Mouse (Mus musculus) liver, embryonic 16.5 days (tissue): ENCODE data around the gene Naaladl2. TPM values are rescaled to one million over a fixed set of nuclear protein-coding genes. Genes with fewer than 3 reads are reported as not detected.

Source experiments
- ATAC-seq: fragments of 200-750 bp; cut with Nextera tagmentation; 2 replicates; pipeline ENCODE4 v1.8.0; 2017; ENCODE audit warnings: low read depth, mild to moderate bottlenecking, moderate number of reproducible peaks, moderate library complexity
- H3K27ac ChIP-seq: fragments of 300-500 bp; sonication (generic); 2 replicates; pipeline ENCODE4 v1.5.1; 2014; ENCODE audit warnings: mild to moderate bottlenecking, low read length
- H3K27me3 ChIP-seq: fragments of 300-500 bp; sonication (generic); 2 replicates; pipeline ENCODE4 v1.6.1; 2014; ENCODE audit warnings: low read depth, low read length, mixed read lengths; ENCODE audit not compliant: control insufficient read depth, insufficient read depth
- H3K36me3 ChIP-seq: fragments of 300-500 bp; sonication (generic); 2 replicates; pipeline ENCODE4 v1.6.1; 2014; ENCODE audit warnings: mild to moderate bottlenecking; ENCODE audit not compliant: control insufficient read depth, insufficient read depth
- H3K4me1 ChIP-seq: fragments of 300-500 bp; sonication (generic); 2 replicates; pipeline ENCODE4 v1.6.1; 2014; ENCODE audit warnings: low read depth, low read length, mixed read lengths; ENCODE audit not compliant: control insufficient read depth
- H3K4me2 ChIP-seq: fragments of 300-500 bp; sonication (generic); 2 replicates; pipeline ENCODE4 v1.6.1; 2014; ENCODE audit warnings: low read depth, low read length, mixed read lengths
- H3K4me3 ChIP-seq: fragments of 300-500 bp; sonication (generic); 2 replicates; pipeline ENCODE4 v1.5.1; 2014; ENCODE audit warnings: low read depth, mild to moderate bottlenecking, low read length
- H3K9ac ChIP-seq: fragments of 300-500 bp; sonication (generic); 2 replicates; pipeline ENCODE4 v1.6.1; 2014; ENCODE audit warnings: low read depth, low read length
- H3K9me3 ChIP-seq: fragments of 300-500 bp; sonication (generic); replicated peaks from 2 replicates; pipeline ENCODE4 v1.6.1; 2016; ENCODE audit warnings: low read length; ENCODE audit not compliant: control insufficient read depth
- WGBS: fragments of 180-500 bp; shearing (Covaris S2); extraction: QIAGEN DNeasy Blood & Tissue Kit; methylation state at CpG from one replicate; pipeline ENCODE4 v1.1.7; 2014; ENCODE audit not compliant: insufficient replicate concordance; 5-methylcytosine and 5-hydroxymethylcytosine counted together
- polyA plus RNA-seq: library from polyadenylated mRNA; unstranded; fragments of >200 nt; fragmentation: Nextera tagmentation; extraction: Ambion mirVana; gene quantifications from 2 replicates; pipeline ENCODE4 v1.2.1, GENCODE M21; 2015

Naaladl2 gene
- polyA plus RNA-seq, 1 experiment from 2014 or later, result 0.78 TPM

GRCm38 (mm10) chr3:23928097-23928496 is 1216.0 kb downstream of the Naaladl2 start:
- no peaks in the 10 kb centered on the region for H3K36me3 ChIP-seq
- ATAC-seq, result peak; percentile 87
- WGBS, result 42% methylated on average over 4 of the region's 4 CpGs
- H3K4me1 ChIP-seq, result no peaks in the 10 kb centered on the region
- no peak overlapping the region for H3K4me3 ChIP-seq
- no peaks in the 10 kb centered on the region for H3K9me3 ChIP-seq
- H3K9ac ChIP-seq, result no peak overlapping the region
- H3K27me3 ChIP-seq, result no peaks in the 10 kb centered on the region
- no peak overlapping the region for H3K27ac ChIP-seq
- no peak overlapping the region for H3K4me2 ChIP-seq

GRCm38 (mm10) chr3:23907682-23908081 is 1236.4 kb downstream of the Naaladl2 start:
- Histone ChIP-seq H3K9ac (no peak overlapping the region), H3K27ac (no peak overlapping the region), H3K4me1 (no peaks in the 10 kb centered on the region), H3K4me2 (no peak overlapping the region), H3K4me3 (no peak overlapping the region), H3K9me3 (no peaks in the 10 kb centered on the region), H3K27me3 (no peaks in the 10 kb centered on the region), H3K36me3 (no peaks in the 10 kb centered on the region)
- 41% methylated on average over 1 of the region's 1 CpGs for WGBS
- ATAC-seq, result no peak

- Histone ChIP-seq H3K27ac (no peak overlapping the region), H3K36me3 (no peaks in the 10 kb centered on the region), H3K4me3 (no peak overlapping the region), H3K4me2 (no peak overlapping the region), H3K9ac (no peak overlapping the region), H3K9me3 (no peaks in the 10 kb centered on the region), H3K27me3 (no peaks in the 10 kb centered on the region), H3K4me1 (no peaks in the 10 kb centered on the region)
- WGBS, result 49% methylated on average over 1 of the region's 1 CpGs
- no peak for ATAC-seq
These were observed 1278.4 kb downstream of the Naaladl2 start for GRCm38 (mm10) chr3:23865688-23866087.

- ATAC-seq, result no peak
- no peak overlapping the region for H3K27ac ChIP-seq
- no peaks in the 10 kb centered on the region for H3K36me3 ChIP-seq
- 30% methylated on average over 1 of the region's 1 CpGs for WGBS
- H3K9ac ChIP-seq, result no peak overlapping the region
- no peak overlapping the region for H3K4me2 ChIP-seq
- H3K9me3 ChIP-seq, result no peaks in the 10 kb centered on the region
- no peaks in the 10 kb centered on the region for H3K4me1 ChIP-seq
- H3K4me3 ChIP-seq, result no peak overlapping the region
- H3K27me3 ChIP-seq, result no peaks in the 10 kb centered on the region
These were observed 1286.8 kb downstream of the Naaladl2 start for GRCm38 (mm10) chr3:23857275-23857674.

GRCm38 (mm10) chr3:23817585-23817984 is 1326.5 kb downstream of the Naaladl2 start:
- no peaks in the 10 kb centered on the region for H3K9me3 ChIP-seq
- no peak overlapping the region for H3K27ac ChIP-seq
- no peaks in the 10 kb centered on the region for H3K27me3 ChIP-seq
- no peaks in the 10 kb centered on the region for H3K4me1 ChIP-seq
- H3K36me3 ChIP-seq, result no peaks in the 10 kb centered on the region
- ATAC-seq, result no peak
- H3K4me3 ChIP-seq, result no peak overlapping the region
- no peak overlapping the region for H3K9ac ChIP-seq
- no peak overlapping the region for H3K4me2 ChIP-seq

GRCm38 (mm10) chr3:23758746-23759145 is 1385.3 kb downstream of the Naaladl2 start:
- no peak overlapping the region for H3K9ac ChIP-seq
- no peak for ATAC-seq
- H3K27me3 ChIP-seq, result no peaks in the 10 kb centered on the region
- WGBS, result 67% methylated on average over 1 of the region's 1 CpGs
- H3K4me3 ChIP-seq, result no peak overlapping the region
- H3K36me3 ChIP-seq, result no peaks in the 10 kb centered on the region
- H3K4me2 ChIP-seq, result no peak overlapping the region
- H3K9me3 ChIP-seq, result no peaks in the 10 kb centered on the region
- no peaks in the 10 kb centered on the region for H3K4me1 ChIP-seq
- H3K27ac ChIP-seq, result no peak overlapping the region
